Mouse (Mus musculus): ENCODE measurements at regions not wholly inside any gene's neighbourhood (a gene's known extent, or its start where the extent isn't known, plus 50 kb on each side); places are given as distances from the start of the nearest gene placed in this dataset.

- no peak for TF ChIP-seq CTCF (IDR thresholded peaks at IDR 0.05)
- no peak for DNase-seq (ENCODE audit: low read depth, low spot score)
- in situ Hi-C loops (cut with MboI; ENCODE audit: low pct_unique_long_range_greater_than_20kb), result no loop called here
- ATAC-seq, result no peak
- POLR2A ChIA-PET, result no interaction called here
- no peaks in the 10 kb centered on the region for H3K27me3 ChIP-seq
- CTCF ChIA-PET, result interaction anchor here (0.8 to 1.5 kb wide), 4 partner anchors 10 to 45 kb away, joined by 3 read pairs; no protein-coding TSS in a partner anchor
These were observed 85.8 kb downstream of the Irs2 start for GRCm38 (mm10) chr8:10922209-10923030.

GRCm38 (mm10) chr8:10921439-10922191, 86.6 kb downstream of the Irs2 start:
- POLR2A ChIA-PET, result no interaction called here
- in situ Hi-C loops (cut with MboI; ENCODE audit: low pct_unique_long_range_greater_than_20kb), result no loop called here
- ATAC-seq (peak; percentile 68), DNase-seq (ENCODE audit: low read depth, low spot score) (no peak)
- H3K27me3 ChIP-seq, result no peaks in the 10 kb centered on the region
- TF ChIP-seq CTCF (IDR thresholded peaks at IDR 0.05), result no peak
- CTCF ChIA-PET, result interaction anchor here (0.7 to 1.5 kb wide), 5 partner anchors 10 to 46 kb away, joined by 3 read pairs; no protein-coding TSS in a partner anchor

- in situ Hi-C loops (cut with MboI; ENCODE audit: low pct_unique_long_range_greater_than_20kb), result no loop called here
- CTCF ChIA-PET, result interaction anchor here (0.9 to 1.9 kb wide), 7 partner anchors 8 to 54 kb away, joined by 3 to 6 read pairs (median 3); no protein-coding TSS in a partner anchor
- no peak for DNase-seq (ENCODE audit: low read depth, low spot score)
- H3K27me3 ChIP-seq, result no peaks in the 10 kb centered on the region
- POLR2A ChIA-PET, result no interaction called here
- no peak for ATAC-seq
- no peak for TF ChIP-seq CTCF (IDR thresholded peaks at IDR 0.05)
These were observed 88.6 kb downstream of the Irs2 start for GRCm38 (mm10) chr8:10919620-10920019.

- POLR2A ChIA-PET, result interaction anchor here (0.5 kb wide), 2 partner anchors 40 to 45 kb away, joined by 3 to 5 read pairs; no protein-coding TSS in a partner anchor
- CTCF ChIA-PET, result interaction anchor here (0.9 to 1.9 kb wide), 5 partner anchors 7 to 33 kb away, joined by 3 to 6 read pairs (median 4); no protein-coding TSS in a partner anchor
- in situ Hi-C loops (cut with MboI; ENCODE audit: low pct_unique_long_range_greater_than_20kb), result no loop called here
- no peak for TF ChIP-seq CTCF (IDR thresholded peaks at IDR 0.05)
- DNase-seq (ENCODE audit: low read depth, low spot score), result no peak
- no peaks in the 10 kb centered on the region for H3K27me3 ChIP-seq
- ATAC-seq, result peak; percentile 27
These were observed 89.7 kb downstream of the Irs2 start for GRCm38 (mm10) chr8:10918403-10919035.

- POLR2A ChIA-PET, result no interaction called here
- in situ Hi-C loops (cut with MboI; ENCODE audit: low pct_unique_long_range_greater_than_20kb), result no loop called here
- ATAC-seq, result no peak
These were observed 93.6 kb downstream of the Irs2 start for GRCm38 (mm10) chr8:10914616-10915015.

GRCm38 (mm10) chr8:10912436-10912835, 95.8 kb downstream of the Irs2 start:
- in situ Hi-C loops (cut with MboI; ENCODE audit: low pct_unique_long_range_greater_than_20kb), result no loop called here
- H3K27me3 ChIP-seq, result no peaks in the 10 kb centered on the region
- no peak for TF ChIP-seq CTCF (IDR thresholded peaks at IDR 0.05)
- DNase-seq (ENCODE audit: low read depth, low spot score), result no peak
- ATAC-seq, result no peak
- ChIA-PET POLR2A (interaction anchor here (0.6 kb wide), 1 partner anchor 53 kb away, joined by 6 read pairs; no protein-coding TSS in a partner anchor), CTCF (interaction anchor here (0.9 to 1.3 kb wide), 4 partner anchors 9 to 338 kb away, joined by 3 to 4 read pairs (median 4); no protein-coding TSS in a partner anchor)

More at GRCm38 (mm10) chr8:10914616-10915015, 93.6 kb downstream of the Irs2 start:
- CTCF ChIA-PET, result no interaction called here
- no peak for TF ChIP-seq CTCF (IDR thresholded peaks at IDR 0.05)
- DNase-seq (ENCODE audit: low read depth, low spot score), result no peak
- no peaks in the 10 kb centered on the region for H3K27me3 ChIP-seq

- ATAC-seq (no peak), DNase-seq (ENCODE audit: low read depth, low spot score) (no peak)
- TF ChIP-seq CTCF (IDR thresholded peaks at IDR 0.05), result no peak
- no peaks in the 10 kb centered on the region for H3K27me3 ChIP-seq
- CTCF ChIA-PET, result interaction anchor here (1.3 to 1.5 kb wide), 2 partner anchors 8 to 11 kb away, joined by 3 to 4 read pairs; no protein-coding TSS in a partner anchor
- POLR2A ChIA-PET, result no interaction called here
- in situ Hi-C loops (cut with MboI; ENCODE audit: low pct_unique_long_range_greater_than_20kb), result no loop called here
These were observed 96.9 kb downstream of the Irs2 start for GRCm38 (mm10) chr8:10911371-10911770.

- H3K27me3 ChIP-seq, result no peaks in the 10 kb centered on the region
- ChIA-PET POLR2A (no interaction called here), CTCF (interaction anchor here (1.3 to 1.5 kb wide), 2 partner anchors 8 to 11 kb away, joined by 3 to 4 read pairs; no protein-coding TSS in a partner anchor)
- TF ChIP-seq CTCF (IDR thresholded peaks at IDR 0.05), result no peak
- in situ Hi-C loops (cut with MboI; ENCODE audit: low pct_unique_long_range_greater_than_20kb), result no loop called here
- ATAC-seq (no peak), DNase-seq (ENCODE audit: low read depth, low spot score) (no peak)
These were observed 97.3 kb downstream of the Irs2 start for GRCm38 (mm10) chr8:10910954-10911353.

GRCm38 (mm10) chr8:10910244-10910872, 97.9 kb downstream of the Irs2 start:
- H3K27me3 ChIP-seq, result no peaks in the 10 kb centered on the region
- CTCF ChIA-PET, result interaction anchor here (1.3 to 1.5 kb wide), 2 partner anchors 9 to 12 kb away, joined by 3 to 4 read pairs; no protein-coding TSS in a partner anchor
- POLR2A ChIA-PET, result no interaction called here
- ATAC-seq (peak; percentile 65), DNase-seq (ENCODE audit: low read depth, low spot score) (no peak)
- in situ Hi-C loops (cut with MboI; ENCODE audit: low pct_unique_long_range_greater_than_20kb), result no loop called here
- no peak for TF ChIP-seq CTCF (IDR thresholded peaks at IDR 0.05)

- no peaks in the 10 kb centered on the region for H3K27me3 ChIP-seq
- ChIA-PET POLR2A (no interaction called here), CTCF (interaction anchor here (0.9 kb wide), 1 partner anchor 84 kb away, joined by 3 read pairs; no protein-coding TSS in a partner anchor)
- TF ChIP-seq CTCF (IDR thresholded peaks at IDR 0.05), result no peak
- in situ Hi-C loops (cut with MboI; ENCODE audit: low pct_unique_long_range_greater_than_20kb), result no loop called here
- DNase-seq (ENCODE audit: low read depth, low spot score) (no peak), ATAC-seq (no peak)
These were observed 99.1 kb downstream of the Irs2 start for GRCm38 (mm10) chr8:10909155-10909554.
